Mouse (Mus musculus): ENCODE measurements around the gene Malsu1.

DNA sequence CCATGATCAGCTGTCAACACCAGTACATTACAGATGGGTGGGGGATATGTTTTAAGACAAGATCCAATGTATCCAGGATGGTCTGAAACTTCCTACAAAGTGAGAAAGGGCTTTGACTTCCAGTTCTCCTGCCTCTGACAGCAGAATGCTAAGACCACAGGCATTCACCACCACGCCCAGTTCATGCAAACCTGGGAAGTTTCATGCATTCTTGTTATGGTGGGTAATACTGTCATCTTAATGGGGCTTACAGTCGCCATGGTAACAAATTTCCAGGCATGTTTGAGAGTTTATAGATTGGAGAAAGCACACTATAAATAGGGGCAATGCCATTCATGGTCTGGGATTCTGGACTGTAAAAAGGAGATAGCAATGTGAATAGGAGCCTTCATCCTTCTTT lies 35.6 kb downstream of the Malsu1 start:
- TF ChIP-seq POLR2A (IDR thresholded peaks at IDR 0.05; ENCODE audit: borderline replicate concordance, extremely low read depth, insufficient read depth, insufficient read length, poor library complexity, severe bottlenecking) (no peak), CTCF (IDR thresholded peaks at IDR 0.05; ENCODE audit: borderline replicate concordance, extremely low read depth, insufficient read depth, insufficient read length) (no peak)

All from brain, embryonic 14.5 days (tissue).